In the genomic region with DNA sequence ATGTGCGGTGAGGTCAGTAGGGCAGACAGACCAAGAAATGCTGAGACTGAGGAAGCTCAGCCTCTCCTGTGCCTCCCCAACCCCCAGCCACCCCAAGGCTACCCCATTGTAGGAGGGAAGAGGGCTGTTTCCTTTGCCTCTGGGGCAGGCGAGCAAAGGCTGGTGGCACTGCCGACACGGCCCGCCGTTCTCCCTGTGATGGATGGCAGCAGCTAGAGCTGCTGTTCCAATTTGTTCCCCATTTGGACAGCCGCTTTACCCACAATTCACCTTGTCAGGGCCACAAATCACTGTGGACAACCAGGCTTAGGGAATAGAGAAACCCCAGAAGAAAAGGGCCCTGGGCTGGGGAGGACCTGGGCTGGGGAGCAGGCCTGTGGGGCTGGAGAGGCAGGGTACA, we compare ENCODE assay signal across 21 mouse cellular contexts. TPM values are rescaled to one million over a fixed set of nuclear protein-coding genes. Genes with fewer than 3 reads are reported as not detected.
DNase-seq lines count a peak whose midpoint lies in the region; ATAC-seq and TF ChIP-seq lines count a peak whose summit lies in the region.
"Had no signal": no experiment of that assay in that cellular context is flagged by ENCODE, and none has a peak within 500 bp of the region (broad histone marks: within the 10 kb centered on the region; RNA-seq: fewer than 3 reads in every experiment).

No protein-coding gene starts in this region.

- 0 out of 2 replicates have a peak, but pooled peaks cover 2% of the 10 kb centered on the region for H3K27me3 ChIP-seq in neural tube, embryonic 15.5 days (replicated peaks)
- no peaks in the 10 kb centered on the region for H3K27me3 ChIP-seq in neural tube, embryonic 11.5 days (ENCODE audit: control insufficient read depth, insufficient read depth, low read length)
- no peaks in the 10 kb centered on the region; the same call in 1 of the 2 replicates for H3K27me3 ChIP-seq in intestine, postnatal 0 days (replicated peaks; ENCODE audit: control insufficient read depth, insufficient read depth, low read length)
- H3K27me3 ChIP-seq: forebrain, embryonic 15.5 days had no signal

- no peak overlapping the region for H3K9ac ChIP-seq in neural tube, embryonic 15.5 days (replicated peaks)
- no peak overlapping the region for H3K9ac ChIP-seq in neural tube, embryonic 11.5 days (ENCODE audit: low read length)
- no peak overlapping the region for H3K9ac ChIP-seq in intestine, postnatal 0 days (ENCODE audit: low read depth, low read length)
- H3K9ac ChIP-seq: embryonic facial prominence, embryonic 13.5 days; forebrain, embryonic 15.5 days; hindbrain, embryonic 14.5 days; limb, embryonic 13.5 days; lung, embryonic 15.5 days had no signal

- peak; percentile 19 for DNase-seq in embryo, embryonic 10.5 days (ENCODE audit: low spot score)
- DNase-seq in embryo, embryonic 9.5 days (ENCODE audit: extremely low spot score) = no peak
- peak; percentile 42 for DNase-seq in neural tube, embryonic 10.5 days (ENCODE audit: extremely low spot score, low spot score)
- DNase-seq in neural tube, embryonic 11.5 days (ENCODE audit: low spot score) = peak; percentile 37
- DNase-seq in urinary bladder, postnatal 36 days (ENCODE audit: low spot score in 2 of 2) = no peak
- DNase-seq: adrenal gland, postnatal 25 days; cerebellum, adult 11-12 months; heart, postnatal 14 days; kidney, adult 2 months; kidney, postnatal 4 days; thymus, postnatal 14 days had no signal

- TF ChIP-seq CTCF in intestine, postnatal 0 days (IDR thresholded peaks at IDR 0.05; ENCODE audit: low read depth) = no peak

- no peak overlapping the region for H3K4me3 ChIP-seq in neural tube, embryonic 15.5 days (replicated peaks)
- no peak overlapping the region for H3K4me3 ChIP-seq in neural tube, embryonic 11.5 days (ENCODE audit: low read depth, low read length)
- H3K4me3 ChIP-seq in intestine, postnatal 0 days (ENCODE audit: low read depth, low read length) = no peak overlapping the region
- H3K4me3 ChIP-seq: embryonic facial prominence, embryonic 13.5 days; forebrain, embryonic 10.5 days; forebrain, embryonic 15.5 days; limb, embryonic 13.5 days; lung, embryonic 15.5 days had no signal

- no peak overlapping the region for H3K4me2 ChIP-seq in neural tube, embryonic 15.5 days
- no peak overlapping the region for H3K4me2 ChIP-seq in neural tube, embryonic 11.5 days (ENCODE audit: low read depth)
- H3K4me2 ChIP-seq in intestine, postnatal 0 days (replicated peaks; ENCODE audit: low read depth) = no peak overlapping the region
- H3K4me2 ChIP-seq: embryonic facial prominence, embryonic 13.5 days; forebrain, embryonic 15.5 days; hindbrain, embryonic 14.5 days; limb, embryonic 13.5 days; liver, embryonic 11.5 days; lung, embryonic 15.5 days; midbrain, embryonic 11.5 days had no signal

- H3K9me3 ChIP-seq in neural tube, embryonic 15.5 days (replicated peaks) = 0 out of 2 replicates have a peak, but pooled peaks cover under 1% of the 10 kb centered on the region
- H3K9me3 ChIP-seq in neural tube, embryonic 11.5 days (ENCODE audit: control insufficient read depth, low read length) = no peaks in the 10 kb centered on the region
- no peaks in the 10 kb centered on the region for H3K9me3 ChIP-seq in intestine, postnatal 0 days (ENCODE audit: control insufficient read depth)
- H3K9me3 ChIP-seq: embryonic facial prominence, embryonic 13.5 days; forebrain, embryonic 10.5 days; forebrain, embryonic 15.5 days; limb, embryonic 13.5 days; lung, embryonic 15.5 days had no signal

- WGBS in neural tube, embryonic 15.5 days = 18% methylated on average over 7 of the region's 7 CpGs
- 29% methylated on average over 7 of the region's 7 CpGs for WGBS in neural tube, embryonic 11.5 days
- WGBS in intestine, postnatal 0 days = 70% methylated on average over 7 of the region's 7 CpGs

- peaks cover 2% of the 10 kb centered on the region; the same call in 1 of the 2 replicates for H3K4me1 ChIP-seq in neural tube, embryonic 15.5 days
- H3K4me1 ChIP-seq in neural tube, embryonic 11.5 days (ENCODE audit: control insufficient read depth, insufficient read depth, low read length) = peaks cover 8% of the 10 kb centered on the region
- H3K4me1 ChIP-seq in intestine, postnatal 0 days (replicated peaks; ENCODE audit: control insufficient read depth, insufficient read depth, low read length) = no peaks in the 10 kb centered on the region
- H3K4me1 ChIP-seq: embryonic facial prominence, embryonic 13.5 days; forebrain, embryonic 10.5 days; forebrain, embryonic 15.5 days; lung, embryonic 15.5 days had no signal

- H3K27ac ChIP-seq in neural tube, embryonic 15.5 days (replicated peaks) = no peak overlapping the region
- no peak overlapping the region; the same call in 1 of the 2 replicates for H3K27ac ChIP-seq in neural tube, embryonic 11.5 days (ENCODE audit: low read depth, low read length)
- no peak overlapping the region for H3K27ac ChIP-seq in intestine, postnatal 0 days (ENCODE audit: low read depth, low read length)
- H3K27ac ChIP-seq: embryonic facial prominence, embryonic 13.5 days; forebrain, embryonic 10.5 days; forebrain, embryonic 15.5 days; hindbrain, embryonic 14.5 days; limb, embryonic 13.5 days; lung, embryonic 15.5 days had no signal

- no peak for ATAC-seq in neural tube, embryonic 15.5 days (ENCODE audit: low FRiP score)
- no peak for ATAC-seq in neural tube, embryonic 11.5 days (ENCODE audit: insufficient read depth, low FRiP score, low TSS enrichment)
- no peak for ATAC-seq in intestine, postnatal 0 days
- ATAC-seq: forebrain, embryonic 15.5 days had no signal

- H3K36me3 ChIP-seq in neural tube, embryonic 15.5 days = no peaks in the 10 kb centered on the region
- H3K36me3 ChIP-seq in neural tube, embryonic 11.5 days (ENCODE audit: control insufficient read depth, insufficient read depth, low read length) = no peaks in the 10 kb centered on the region
- no peaks in the 10 kb centered on the region for H3K36me3 ChIP-seq in intestine, postnatal 0 days (ENCODE audit: control insufficient read depth, insufficient read depth)
- H3K36me3 ChIP-seq: embryonic facial prominence, embryonic 13.5 days; forebrain, embryonic 10.5 days; forebrain, embryonic 15.5 days; limb, embryonic 13.5 days; lung, embryonic 15.5 days had no signal

RNA-seq across cellular contexts. Expression of gene Lemd2, which starts 51.5 kb away (rescaled TPM):
- polyA plus RNA-seq in neural tube, embryonic 15.5 days (2015; fragmentation: Nextera tagmentation; extraction: Ambion mirVana) = 16.9 and 19.7 TPM in 2 replicates
- 15.9 and 17.9 TPM in 2 replicates for polyA plus RNA-seq in neural tube, embryonic 11.5 days (2014; fragmentation: Nextera tagmentation; extraction: Ambion mirVana)
- polyA plus RNA-seq in intestine, postnatal 0 days (2015; fragmentation: Nextera tagmentation; extraction: Ambion mirVana) = 9.9 and 10.1 TPM in 2 replicates

Comparison
In these comparisons a context has a peak if more than half of its experiments do, and no peak if none do; other contexts are left out.
1. DNase-seq: peak in embryo, embryonic 10.5 days (single experiment), neural tube, embryonic 10.5 days (single experiment) and neural tube, embryonic 11.5 days (single experiment); none in embryo, embryonic 9.5 days (single experiment) and urinary bladder, postnatal 36 days (0 of 2).